Mouse (Mus musculus): ENCODE results near the gene Pax5.

GRCm38 (mm10) chr4:44635618-44636017, 74.7 kb downstream of the Pax5 start:
- TF ChIP-seq CTCF (IDR thresholded peaks at IDR 0.05; ENCODE audit: low read depth) = peak; percentile 51
- TF ChIP-seq EP300 (optimal IDR thresholded peaks at IDR 0.05) = no peak
